ENCODE assay signal across 9 mouse cellular contexts in the genomic region with DNA sequence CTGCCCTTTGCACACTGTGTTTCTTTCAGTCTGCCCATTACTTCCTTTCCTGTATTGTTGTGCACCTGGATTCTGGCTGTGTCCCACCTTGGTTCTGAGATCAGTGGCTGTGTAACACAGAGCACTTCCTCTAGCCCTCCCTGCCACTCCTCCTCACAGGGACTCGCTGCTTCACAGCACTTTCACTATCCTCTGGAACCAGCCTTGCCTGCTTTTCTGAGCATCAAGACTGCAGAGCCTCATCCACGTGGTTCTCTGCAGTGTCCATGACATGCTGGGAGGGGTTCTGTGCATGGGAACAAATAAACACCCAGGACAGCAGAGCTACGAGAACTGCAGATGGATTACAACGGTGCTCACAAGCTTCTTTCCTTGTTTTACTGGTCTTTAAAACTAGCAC. TPM values are rescaled to one million over a fixed set of nuclear protein-coding genes. Genes with fewer than 3 reads are reported as not detected.
DNase-seq lines count a peak whose midpoint lies in the region; ATAC-seq and TF ChIP-seq lines count a peak whose summit lies in the region.
"Had no signal": no experiment of that assay in that cellular context is flagged by ENCODE, and none has a peak within 500 bp of the region (broad histone marks: within the 10 kb centered on the region; RNA-seq: fewer than 3 reads in every experiment).

No protein-coding gene starts in this region.

- no peaks in the 10 kb centered on the region for H3K9me3 ChIP-seq in lung, postnatal 0 days (ENCODE audit: low read length)
- H3K9me3 ChIP-seq in limb, embryonic 12.5 days, result no peaks in the 10 kb centered on the region
- no peaks in the 10 kb centered on the region for H3K9me3 ChIP-seq in stomach, postnatal 0 days (ENCODE audit: control insufficient read depth, low read length)
- H3K9me3 ChIP-seq: forebrain, embryonic 13.5 days had no signal

- peak; percentile 11 for DNase-seq in lung, postnatal 0 days (ENCODE audit: low spot score)
- DNase-seq in lung, adult 2 months, result no peak
- DNase-seq in stomach, postnatal 0 days (ENCODE audit: low spot score), result peak; percentile 17
- DNase-seq in frontal cortex, postnatal 36 days (ENCODE audit: low spot score in 2 of 2), result no peak
- DNase-seq in urinary bladder, adult 2 months (ENCODE audit: low spot score), result no peak

- WGBS in lung, postnatal 0 days, result 27% methylated on average over 4 of the region's 4 CpGs
- 17% methylated on average over 4 of the region's 4 CpGs for WGBS in lung, adult 2 months
- WGBS in bone marrow, adult 2 months, result 11% methylated on average over 4 of the region's 4 CpGs
- 33% methylated on average over 4 of the region's 4 CpGs for WGBS in limb, embryonic 12.5 days
- 21% methylated on average over 4 of the region's 4 CpGs for WGBS in stomach, postnatal 0 days

- TF ChIP-seq CTCF in lung, postnatal 0 days (IDR thresholded peaks at IDR 0.05), result no peak
- no peak for TF ChIP-seq CTCF in lung, adult 2 months (IDR thresholded peaks at IDR 0.05; ENCODE audit: insufficient read depth, low read length)
- no peak for TF ChIP-seq CTCF in bone marrow, adult 2 months (IDR thresholded peaks at IDR 0.05; ENCODE audit: control insufficient read depth, insufficient read depth, low read length)
- no peak for TF ChIP-seq CTCF in stomach, postnatal 0 days (IDR thresholded peaks at IDR 0.05; ENCODE audit: low read depth)

- no peaks in the 10 kb centered on the region for H3K36me3 ChIP-seq in lung, postnatal 0 days (ENCODE audit: insufficient read depth, low read length)
- peaks cover 5% of the 10 kb centered on the region; the same call in 1 of the 2 replicates for H3K36me3 ChIP-seq in limb, embryonic 12.5 days
- no peaks in the 10 kb centered on the region for H3K36me3 ChIP-seq in stomach, postnatal 0 days (ENCODE audit: control insufficient read depth, insufficient read depth, low read length)

- no peaks in the 10 kb centered on the region for H3K4me1 ChIP-seq in lung, postnatal 0 days (ENCODE audit: insufficient read depth, low read depth, low read length)
- H3K4me1 ChIP-seq in lung, adult 2 months (ENCODE audit: control insufficient read depth, insufficient read depth, low read length), result peaks cover 3% of the 10 kb centered on the region; the same call in 1 of the 2 replicates
- H3K4me1 ChIP-seq in bone marrow, adult 2 months (ENCODE audit: control insufficient read depth, insufficient read depth, low read length), result peaks cover 5% of the 10 kb centered on the region
- peaks cover 27% of the 10 kb centered on the region for H3K4me1 ChIP-seq in limb, embryonic 12.5 days (replicated peaks)
- no peaks in the 10 kb centered on the region for H3K4me1 ChIP-seq in stomach, postnatal 0 days (replicated peaks; ENCODE audit: control insufficient read depth, insufficient read depth)
- H3K4me1 ChIP-seq: forebrain, embryonic 13.5 days had no signal

- no peak for TF ChIP-seq POLR2A in lung, adult 2 months (IDR thresholded peaks at IDR 0.05; ENCODE audit: borderline replicate concordance, extremely low read depth, low read depth, low read length)
- TF ChIP-seq POLR2A in bone marrow, adult 2 months (IDR thresholded peaks at IDR 0.05; ENCODE audit: borderline replicate concordance, control insufficient read depth, low read depth, low read length), result no peak

- no peak overlapping the region for H3K4me3 ChIP-seq in lung, postnatal 0 days (ENCODE audit: low read depth, low read length)
- H3K4me3 ChIP-seq in lung, adult 2 months (replicated peaks; ENCODE audit: extremely low read depth, low read depth, low read length), result no peak overlapping the region
- H3K4me3 ChIP-seq in bone marrow, adult 2 months (replicated peaks; ENCODE audit: control insufficient read depth, low read depth, low read length), result peak overlapping the region; percentile 4
- 0 out of 2 replicates have a peak overlapping the region, but pooled peaks have one; percentile 5 for H3K4me3 ChIP-seq in limb, embryonic 12.5 days (replicated peaks)
- no peak overlapping the region for H3K4me3 ChIP-seq in stomach, postnatal 0 days (ENCODE audit: low read depth, low read length)
- H3K4me3 ChIP-seq: forebrain, embryonic 13.5 days had no signal

- H3K27me3 ChIP-seq in lung, postnatal 0 days (replicated peaks; ENCODE audit: insufficient read depth, low read length), result no peaks in the 10 kb centered on the region
- H3K27me3 ChIP-seq in limb, embryonic 12.5 days, result no peaks in the 10 kb centered on the region
- no peaks in the 10 kb centered on the region for H3K27me3 ChIP-seq in stomach, postnatal 0 days (ENCODE audit: control insufficient read depth, insufficient read depth, low read length)
- H3K27me3 ChIP-seq: forebrain, embryonic 13.5 days had no signal

- no peak overlapping the region for H3K9ac ChIP-seq in lung, postnatal 0 days (replicated peaks; ENCODE audit: low read depth)
- H3K9ac ChIP-seq in limb, embryonic 12.5 days (replicated peaks), result 0 out of 2 replicates have a peak overlapping the region, but pooled peaks have one; percentile 13
- no peak overlapping the region; the same call in 1 of the 2 replicates for H3K9ac ChIP-seq in stomach, postnatal 0 days (ENCODE audit: low read length)
- H3K9ac ChIP-seq: forebrain, embryonic 13.5 days; hindbrain, embryonic 14.5 days had no signal

- H3K4me2 ChIP-seq in lung, postnatal 0 days (replicated peaks; ENCODE audit: low read depth, low read length), result no peak overlapping the region
- peak overlapping the region; percentile 34 for H3K4me2 ChIP-seq in limb, embryonic 12.5 days
- H3K4me2 ChIP-seq in stomach, postnatal 0 days (replicated peaks; ENCODE audit: low read depth), result peak overlapping the region; percentile 20; the same call in 1 of the 2 replicates
- H3K4me2 ChIP-seq: forebrain, embryonic 13.5 days; hindbrain, embryonic 14.5 days had no signal

- ATAC-seq in lung, postnatal 0 days, result no peak
- ATAC-seq in limb, embryonic 12.5 days (ENCODE audit: insufficient number of reproducible peaks, insufficient read depth, low FRiP score, low TSS enrichment, low read depth), result no peak
- peak; percentile 38; the same call in 1 of the 2 replicates for ATAC-seq in stomach, postnatal 0 days (ENCODE audit: low FRiP score, low TSS enrichment)
- ATAC-seq: forebrain, embryonic 13.5 days had no signal

- no peak overlapping the region for H3K27ac ChIP-seq in lung, postnatal 0 days (ENCODE audit: low read length)
- H3K27ac ChIP-seq in bone marrow, adult 2 months (ENCODE audit: control insufficient read depth, insufficient read depth, low read depth, low read length, poor library complexity), result no peak overlapping the region
- peak overlapping the region; percentile 66 for H3K27ac ChIP-seq in limb, embryonic 12.5 days
- H3K27ac ChIP-seq in stomach, postnatal 0 days (replicated peaks), result no peak overlapping the region
- H3K27ac ChIP-seq: forebrain, embryonic 13.5 days; hindbrain, embryonic 14.5 days had no signal

- TF ChIP-seq EP300 in lung, postnatal 0 days (IDR thresholded peaks at IDR 0.05), result no peak
- TF ChIP-seq EP300 in stomach, postnatal 0 days (optimal IDR thresholded peaks at IDR 0.05), result no peak

RNA-seq across cellular contexts. Expression of a gene that starts 22.1 kb away (rescaled TPM):
- polyA plus RNA-seq in lung, postnatal 0 days (2015; fragmentation: Nextera tagmentation; extraction: Ambion mirVana), result 7.9 and 8.4 TPM in 2 replicates
- 11.6 and 16.8 TPM in 2 replicates for polyA plus RNA-seq in lung, adult 2 months (2012; rRNA removed)
- polyA plus RNA-seq in bone marrow, adult 2 months (2011; ENCODE audit: insufficient read depth, insufficient read length, low replicate concordance, missing spikeins), result 7.9 and 17.7 TPM in 2 replicates
- polyA plus RNA-seq in limb, embryonic 12.5 days (2016; fragmentation: Nextera tagmentation; extraction: Ambion mirVana), result 16.2 and 19.0 TPM in 2 replicates
- 4.7 and 5.0 TPM in 2 replicates for polyA plus RNA-seq in stomach, postnatal 0 days (2015; fragmentation: Nextera tagmentation; extraction: Ambion mirVana)
- polyA plus RNA-seq in urinary bladder, adult 2 months (2012; rRNA removed), result 12.1 and 18.0 TPM in 2 replicates

Comparison
In these comparisons a context has a peak if more than half of its experiments do, and no peak if none do; other contexts are left out.
1. DNase-seq: peak in lung, postnatal 0 days (single experiment) and stomach, postnatal 0 days (single experiment); none in lung, adult 2 months (single experiment), frontal cortex, postnatal 36 days (0 of 2) and urinary bladder, adult 2 months (single experiment).
2. H3K4me3 ChIP-seq: peak in bone marrow, adult 2 months (single experiment) and limb, embryonic 12.5 days (single experiment); none in lung, postnatal 0 days (single experiment), lung, adult 2 months (single experiment) and stomach, postnatal 0 days (single experiment).